Mouse (Mus musculus): ENCODE measurements around the gene Lyl1. TPM values are rescaled to one million over a fixed set of nuclear protein-coding genes. Genes with fewer than 3 reads are reported as not detected.

Lyl1 gene
- polyA plus RNA-seq, 1 experiment from 2014 or later, result 2.1 TPM

GRCm38 (mm10) chr8:84718476-84718875, 17.2 kb downstream of the Lyl1 start:
- Histone ChIP-seq H3K36me3 (peaks cover 26% of the 10 kb centered on the region), H3K9ac (replicated peaks) (no peak overlapping the region), H3K4me1 (peaks cover 54% of the 10 kb centered on the region), H3K4me2 (replicated peaks) (no peak overlapping the region), H3K9me3 (no peaks in the 10 kb centered on the region), H3K27me3 (no peaks in the 10 kb centered on the region), H3K4me3 (no peak overlapping the region), H3K27ac (replicated peaks) (peak overlapping the region; percentile 32)
- WGBS, result 84% methylated on average over 5 of the region's 5 CpGs
- no peak for ATAC-seq (replicated peaks)

GRCm38 (mm10) chr8:84718959-84719690, 17.9 kb downstream of the Lyl1 start:
- H3K4me3 ChIP-seq, result no peak overlapping the region
- peaks cover 54% of the 10 kb centered on the region for H3K4me1 ChIP-seq
- 80% methylated on average over 5 of the region's 5 CpGs for WGBS
- H3K27ac ChIP-seq (replicated peaks), result peak overlapping the region; percentile 32
- H3K27me3 ChIP-seq, result no peaks in the 10 kb centered on the region
- H3K4me2 ChIP-seq (replicated peaks), result no peak overlapping the region
- no peak for ATAC-seq (replicated peaks)
- H3K9ac ChIP-seq (replicated peaks), result no peak overlapping the region
- H3K9me3 ChIP-seq, result no peaks in the 10 kb centered on the region
- H3K36me3 ChIP-seq, result peaks cover 26% of the 10 kb centered on the region

GRCm38 (mm10) chr8:84722530-84722849, 21.2 kb downstream of the Lyl1 start:
- Histone ChIP-seq H3K4me3 (no peak overlapping the region), H3K27ac (replicated peaks) (peak overlapping the region; percentile 94), H3K4me1 (peaks cover 60% of the 10 kb centered on the region), H3K9ac (replicated peaks) (peak overlapping the region; percentile 31; the same call in 1 of the 2 replicates), H3K27me3 (no peaks in the 10 kb centered on the region), H3K36me3 (peaks cover 47% of the 10 kb centered on the region), H3K9me3 (no peaks in the 10 kb centered on the region), H3K4me2 (replicated peaks) (no peak overlapping the region)
- 56% methylated on average over 6 of the region's 6 CpGs for WGBS
- ATAC-seq (replicated peaks), result peak; percentile 20

GRCm38 (mm10) chr8:84722850-84723570, 21.8 kb downstream of the Lyl1 start, which contains the start of gene G430095P16Rik:
Gene G430095P16Rik, plus strand, starts transcription at chr8:84723007.
- Histone ChIP-seq H3K9me3 (no peaks in the 10 kb centered on the region), H3K4me2 (replicated peaks) (peak within 1 kb of the TSS; percentile 5; the same call in 1 of the 2 replicates), H3K36me3 (peaks cover 50% of the 10 kb centered on the region), H3K27me3 (no peaks in the 10 kb centered on the region), H3K27ac (replicated peaks) (peak within 1 kb of the TSS; percentile 94), H3K4me1 (peaks cover 65% of the 10 kb centered on the region), H3K4me3 (no peak within 1 kb of the TSS), H3K9ac (replicated peaks) (peak within 1 kb of the TSS; percentile 39)
- 6% methylated on average over 10 of the region's 10 CpGs for WGBS
- peak; percentile 72 for ATAC-seq (replicated peaks)

- ATAC-seq (replicated peaks), result no peak
- no peaks in the 10 kb centered on the region for H3K9me3 ChIP-seq
- H3K4me1 ChIP-seq, result peaks cover 70% of the 10 kb centered on the region
- peak overlapping the region; percentile 94 for H3K27ac ChIP-seq (replicated peaks)
- H3K36me3 ChIP-seq, result peaks cover 48% of the 10 kb centered on the region
- peak overlapping the region; percentile 39 for H3K9ac ChIP-seq (replicated peaks)
- H3K27me3 ChIP-seq, result no peaks in the 10 kb centered on the region
- H3K4me2 ChIP-seq (replicated peaks), result peak overlapping the region; percentile 5; the same call in 1 of the 2 replicates
- no peak overlapping the region for H3K4me3 ChIP-seq
- 16% methylated on average over 7 of the region's 7 CpGs for WGBS
Observed at GRCm38 (mm10) chr8:84723571-84723900, 22.3 kb downstream of the Lyl1 start.

GRCm38 (mm10) chr8:84724683-84725082, 23.4 kb downstream of the Lyl1 start:
- H3K27me3 ChIP-seq, result no peaks in the 10 kb centered on the region

GRCm38 (mm10) chr8:84725246-84725940, 24.1 kb downstream of the Lyl1 start:
- WGBS, result 55% methylated on average over 10 of the region's 10 CpGs
- ATAC-seq (replicated peaks), result no peak
- Histone ChIP-seq H3K36me3 (peaks cover 39% of the 10 kb centered on the region), H3K4me3 (no peak overlapping the region), H3K4me2 (replicated peaks) (no peak overlapping the region), H3K4me1 (peaks cover 89% of the 10 kb centered on the region), H3K9ac (replicated peaks) (peak overlapping the region; percentile 10), H3K27ac (replicated peaks) (peak overlapping the region; percentile 94), H3K9me3 (no peaks in the 10 kb centered on the region), H3K27me3 (no peaks in the 10 kb centered on the region)

More at GRCm38 (mm10) chr8:84724683-84725082, 23.4 kb downstream of the Lyl1 start:
- ATAC-seq (replicated peaks), result no peak
- peaks cover 44% of the 10 kb centered on the region for H3K36me3 ChIP-seq
- WGBS, result 49% methylated on average over 9 of the region's 9 CpGs
- H3K9ac ChIP-seq (replicated peaks), result no peak overlapping the region
- H3K4me2 ChIP-seq (replicated peaks), result no peak overlapping the region
- H3K9me3 ChIP-seq, result no peaks in the 10 kb centered on the region
- no peak overlapping the region for H3K4me3 ChIP-seq
- H3K27ac ChIP-seq (replicated peaks), result peak overlapping the region; percentile 94
- H3K4me1 ChIP-seq, result peaks cover 81% of the 10 kb centered on the region

GRCm38 (mm10) chr8:84725941-84726259, 24.6 kb downstream of the Lyl1 start:
- Histone ChIP-seq H3K36me3 (peaks cover 34% of the 10 kb centered on the region; the same call in 1 of the 2 replicates), H3K9ac (replicated peaks) (no peak overlapping the region; the same call in 1 of the 2 replicates), H3K27ac (replicated peaks) (peak overlapping the region; percentile 94), H3K4me2 (replicated peaks) (no peak overlapping the region), H3K4me1 (peaks cover 94% of the 10 kb centered on the region), H3K9me3 (no peaks in the 10 kb centered on the region), H3K27me3 (no peaks in the 10 kb centered on the region), H3K4me3 (no peak overlapping the region)
- ATAC-seq (replicated peaks), result no peak
- 13% methylated on average over 3 of the region's 3 CpGs for WGBS

GRCm38 (mm10) chr8:84728474-84728873, 27.2 kb downstream of the Lyl1 start:
- ATAC-seq (replicated peaks), result peak; percentile 84
- no peak overlapping the region; the same call in 1 of the 2 replicates for H3K4me2 ChIP-seq (replicated peaks)
- H3K4me3 ChIP-seq, result no peak overlapping the region
- peaks cover 24% of the 10 kb centered on the region; the same call in 1 of the 2 replicates for H3K36me3 ChIP-seq
- no peaks in the 10 kb centered on the region for H3K9me3 ChIP-seq
- peak overlapping the region; percentile 94 for H3K27ac ChIP-seq (replicated peaks)
- peaks cover 98% of the 10 kb centered on the region for H3K4me1 ChIP-seq
- no peak overlapping the region for H3K9ac ChIP-seq (replicated peaks)
- WGBS, result 27% methylated on average over 3 of the region's 3 CpGs
- no peaks in the 10 kb centered on the region for H3K27me3 ChIP-seq

GRCm38 (mm10) chr8:84729921-84730362, 28.7 kb downstream of the Lyl1 start:
- no peaks in the 10 kb centered on the region for H3K27me3 ChIP-seq
- H3K4me1 ChIP-seq, result peaks cover 98% of the 10 kb centered on the region
- H3K9ac ChIP-seq (replicated peaks), result peak overlapping the region; percentile 39; the same call in 1 of the 2 replicates
- 69% methylated on average over 16 of the region's 16 CpGs for WGBS
- H3K4me3 ChIP-seq, result no peak overlapping the region
- H3K27ac ChIP-seq (replicated peaks), result peak overlapping the region; percentile 94
- ATAC-seq (replicated peaks), result no peak; the same call in 1 of the 2 replicates
- no peaks in the 10 kb centered on the region for H3K9me3 ChIP-seq
- H3K36me3 ChIP-seq, result peaks cover 21% of the 10 kb centered on the region; the same call in 1 of the 2 replicates
- peak overlapping the region; percentile 12; the same call in 1 of the 2 replicates for H3K4me2 ChIP-seq (replicated peaks)

- WGBS, result 25% methylated on average over 9 of the region's 9 CpGs
- no peaks in the 10 kb centered on the region for H3K27me3 ChIP-seq
Observed at GRCm38 (mm10) chr8:84730541-84731370, 29.5 kb downstream of the Lyl1 start.

More at GRCm38 (mm10) chr8:84730541-84731370, 29.5 kb downstream of the Lyl1 start:
- Histone ChIP-seq H3K4me2 (replicated peaks) (peak overlapping the region; percentile 12), H3K27ac (replicated peaks) (peak overlapping the region; percentile 94), H3K4me3 (no peak overlapping the region), H3K9me3 (no peaks in the 10 kb centered on the region), H3K36me3 (peaks cover 17% of the 10 kb centered on the region; the same call in 1 of the 2 replicates), H3K9ac (replicated peaks) (peak overlapping the region; percentile 39), H3K4me1 (peaks cover 98% of the 10 kb centered on the region)
- peak; percentile 15 for ATAC-seq (replicated peaks)
